In the genomic region with DNA sequence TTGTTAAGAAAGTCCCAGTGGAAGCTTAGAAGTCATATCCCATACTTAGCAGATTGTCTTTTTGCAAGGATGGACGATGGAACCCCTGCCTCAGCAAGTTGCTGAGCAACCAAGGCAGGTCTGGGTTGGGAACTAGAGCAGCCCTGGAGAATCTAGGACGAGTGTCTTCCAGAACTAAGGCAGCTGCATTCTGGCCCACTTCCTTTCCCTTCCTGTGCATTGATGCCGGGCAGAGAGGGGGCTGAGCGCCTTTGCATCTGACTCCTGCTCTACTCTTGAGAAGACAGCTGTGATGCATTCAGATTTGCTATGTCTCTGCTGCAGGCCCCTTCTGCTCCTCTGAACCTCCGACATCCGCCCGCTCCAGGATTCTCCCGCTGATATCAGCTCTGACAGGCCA, we compare ENCODE assay signal across 21 mouse cellular contexts.
DNase-seq lines count a peak whose midpoint lies in the region; ATAC-seq lines count a peak whose summit lies in the region.
"Had no signal": no experiment of that assay in that cellular context is flagged by ENCODE, and none has a peak within 500 bp of the region (broad histone marks: within the 10 kb centered on the region; RNA-seq: fewer than 3 reads in every experiment).

No protein-coding gene starts in this region.

- WGBS in neural tube, embryonic 11.5 days: 64% methylated on average over 8 of the region's 8 CpGs

- H3K27ac ChIP-seq in neural tube, embryonic 11.5 days (ENCODE audit: low read depth, low read length): no peak overlapping the region
- H3K27ac ChIP-seq: embryonic facial prominence, embryonic 13.5 days; embryonic facial prominence, embryonic 15.5 days; forebrain, embryonic 10.5 days; forebrain, embryonic 12.5 days had no signal

- no peaks in the 10 kb centered on the region for H3K36me3 ChIP-seq in neural tube, embryonic 11.5 days (ENCODE audit: control insufficient read depth, insufficient read depth, low read length)
- H3K36me3 ChIP-seq: embryonic facial prominence, embryonic 13.5 days; embryonic facial prominence, embryonic 15.5 days; forebrain, embryonic 10.5 days; forebrain, embryonic 12.5 days had no signal

- DNase-seq in left cerebral cortex, postnatal 14 days (ENCODE audit: low spot score in 2 of 2): peak; percentile 19 to 35
- DNase-seq in left cerebral cortex, adult 8-10 months (ENCODE audit: low spot score in 2 of 2): no peak
- peak; percentile 12 for DNase-seq in neural tube, embryonic 11.5 days (ENCODE audit: low spot score)
- DNase-seq in neural tube, embryonic 10.5 days (ENCODE audit: extremely low spot score, low spot score): no peak
- DNase-seq in cerebellum, postnatal 25 days: no peak
- DNase-seq: adrenal gland, adult 2 months; adrenal gland, postnatal 10 days; adrenal gland, postnatal 25 days; cerebellum, adult 11-12 months; cerebellum, adult 2 months; cerebellum, adult 9-10 months; cerebellum, postnatal 10 days; cerebellum, postnatal 36 days; embryo, embryonic 11 days had no signal

- ATAC-seq in neural tube, embryonic 11.5 days (ENCODE audit: insufficient read depth, low FRiP score, low TSS enrichment): no peak
- ATAC-seq: forebrain, embryonic 14.5 days; forebrain, embryonic 16.5 days had no signal

- H3K4me2 ChIP-seq in neural tube, embryonic 11.5 days (ENCODE audit: low read depth): no peak overlapping the region
- H3K4me2 ChIP-seq: embryonic facial prominence, embryonic 13.5 days; embryonic facial prominence, embryonic 15.5 days; forebrain, embryonic 12.5 days had no signal

- intact Hi-C loops in left cerebral cortex, postnatal 14 days (cut with DNase I): no loop called here

- no peaks in the 10 kb centered on the region for H3K9me3 ChIP-seq in neural tube, embryonic 11.5 days (ENCODE audit: control insufficient read depth, low read length)
- H3K9me3 ChIP-seq: embryonic facial prominence, embryonic 13.5 days; embryonic facial prominence, embryonic 15.5 days; forebrain, embryonic 10.5 days; forebrain, embryonic 12.5 days had no signal

- H3K27me3 ChIP-seq in neural tube, embryonic 11.5 days (ENCODE audit: control insufficient read depth, insufficient read depth, low read length): no peaks in the 10 kb centered on the region

- H3K9ac ChIP-seq in neural tube, embryonic 11.5 days (ENCODE audit: low read length): no peak overlapping the region
- H3K9ac ChIP-seq: embryonic facial prominence, embryonic 13.5 days; embryonic facial prominence, embryonic 15.5 days; forebrain, embryonic 12.5 days had no signal

- H3K4me3 ChIP-seq in neural tube, embryonic 11.5 days (ENCODE audit: low read depth, low read length): no peak overlapping the region
- H3K4me3 ChIP-seq: embryonic facial prominence, embryonic 13.5 days; embryonic facial prominence, embryonic 15.5 days; erythroblast, embryonic 14.5 days; forebrain, embryonic 10.5 days; forebrain, embryonic 12.5 days had no signal

- no peaks in the 10 kb centered on the region; the same call in 1 of the 2 replicates for H3K4me1 ChIP-seq in neural tube, embryonic 11.5 days (ENCODE audit: control insufficient read depth, insufficient read depth, low read length)

Comparison
In these comparisons a context has a peak if more than half of its experiments do, and no peak if none do; other contexts are left out.
1. DNase-seq: peak in left cerebral cortex, postnatal 14 days (2 of 2) and neural tube, embryonic 11.5 days (single experiment); none in left cerebral cortex, adult 8-10 months (0 of 2), neural tube, embryonic 10.5 days (single experiment) and cerebellum, postnatal 25 days (0 of 2).